Comparison of ENCODE assay signal across 27 mouse cellular contexts in the genomic region with DNA sequence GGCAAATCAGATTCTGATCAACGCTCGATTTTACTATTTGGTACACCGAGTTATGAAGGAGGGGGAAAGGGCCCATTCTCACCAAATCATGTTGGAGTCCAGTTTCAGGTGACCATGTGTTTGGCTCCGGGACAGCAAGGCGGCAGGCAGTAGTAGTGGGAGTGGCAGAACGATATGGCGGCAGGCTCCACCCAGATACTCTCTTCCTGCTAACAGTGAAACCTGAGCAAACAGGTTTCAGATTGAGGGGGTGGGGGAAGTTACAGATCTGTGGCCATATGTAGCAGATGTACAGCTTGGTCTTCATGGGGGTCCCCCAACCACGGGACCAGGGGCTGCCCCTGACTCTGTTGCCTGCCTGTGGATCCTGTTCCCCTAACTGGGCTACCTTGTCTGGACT.
A peak's percentile ranks its signal among the peaks of the same experiment; 100 is the strongest.
DNase-seq lines count a peak whose midpoint lies in the region; ATAC-seq and TF ChIP-seq lines count a peak whose summit lies in the region.
"Had no signal": no experiment of that assay in that cellular context is flagged by ENCODE, and none has a peak within 500 bp of the region (broad histone marks: within the 10 kb centered on the region; RNA-seq: fewer than 3 reads in every experiment).

No protein-coding gene starts in this region.

- peak; percentile 50 for ATAC-seq in stomach, postnatal 0 days (ENCODE audit: low FRiP score, low TSS enrichment)
- ATAC-seq: activated CD4-positive, CD25-positive, alpha-beta regulatory T cell, adult 4 months; forebrain, embryonic 13.5 days; forebrain, embryonic 16.5 days; hindbrain, postnatal 0 days; inflammation-experienced regulatory T-cells, adult 6 months; intestine, embryonic 16.5 days; Patski had no signal

- peaks cover 72% of the 10 kb centered on the region for H3K4me1 ChIP-seq in E14TG2a.4 (replicated peaks; ENCODE audit: low read depth, low read length)
- peaks cover 3 to 29% of the 10 kb centered on the region in 2 experiments; a peak in 2 of 4 replicates for H3K4me1 ChIP-seq in ES-E14 (ENCODE audit: control insufficient read depth in 2 of 2, insufficient read depth in 2 of 2, low read length in 2 of 2, poor library complexity in 1 of 2)
- H3K4me1 ChIP-seq in stomach, postnatal 0 days (replicated peaks; ENCODE audit: control insufficient read depth, insufficient read depth) = no peaks in the 10 kb centered on the region

- peaks cover 9% of the 10 kb centered on the region for H3K27me3 ChIP-seq in E14TG2a.4 (ENCODE audit: insufficient read depth, low read length)
- no peaks in the 10 kb centered on the region for H3K27me3 ChIP-seq in stomach, postnatal 0 days (ENCODE audit: control insufficient read depth, insufficient read depth, low read length)
- H3K27me3 ChIP-seq: forebrain, embryonic 13.5 days had no signal

- H3K4me3 ChIP-seq in E14TG2a.4 (replicated peaks; ENCODE audit: low read length) (peak overlapping the region; percentile 73), ES-E14 (ENCODE audit: insufficient read depth in 1 of 2, low read depth in 1 of 2, low read length in 2 of 2, poor library complexity in 1 of 2, severe bottlenecking in 1 of 2) (peak overlapping the region; percentile 46 to 60)
- H3K4me3 ChIP-seq in stomach, postnatal 0 days (ENCODE audit: low read depth, low read length) = no peak overlapping the region
- H3K4me3 ChIP-seq: forebrain, embryonic 10.5 days; forebrain, embryonic 13.5 days; heart, embryonic 12.5 days; heart, embryonic 15.5 days had no signal

- H3K9me3 ChIP-seq in E14TG2a.4 (ENCODE audit: low read length) = peaks cover 7% of the 10 kb centered on the region
- no peaks in the 10 kb centered on the region for H3K9me3 ChIP-seq in ES-E14 (ENCODE audit: control insufficient read depth, insufficient read depth, low read depth, low read length)
- no peaks in the 10 kb centered on the region for H3K9me3 ChIP-seq in stomach, postnatal 0 days (ENCODE audit: control insufficient read depth, low read length)
- H3K9me3 ChIP-seq: forebrain, embryonic 10.5 days; forebrain, embryonic 13.5 days; heart, embryonic 12.5 days; heart, embryonic 15.5 days had no signal

- TF ChIP-seq EP300 in stomach, postnatal 0 days (optimal IDR thresholded peaks at IDR 0.05) = no peak

- no peak overlapping the region for H3K27ac ChIP-seq in ES-E14 (ENCODE audit: insufficient read depth, low read depth, low read length, poor library complexity, severe bottlenecking)
- no peak overlapping the region for H3K27ac ChIP-seq in stomach, postnatal 0 days (replicated peaks)
- H3K27ac ChIP-seq: forebrain, embryonic 10.5 days; forebrain, embryonic 13.5 days; heart, embryonic 15.5 days; hindbrain, embryonic 14.5 days; hindbrain, postnatal 0 days had no signal

- DNase-seq in A20 (ENCODE audit: low read depth, low spot score) (peak; percentile 7), ES-E14 (ENCODE audit: low read depth, low spot score) (no peak)
- peak; percentile 59 for DNase-seq in stomach, postnatal 0 days (ENCODE audit: low spot score)
- DNase-seq in right cerebral cortex, adult 2 months (ENCODE audit: low spot score in 2 of 2) = no peak
- DNase-seq in heart, adult 11 months = no peak
- DNase-seq: adrenal gland, adult 8-10 months; adrenal gland, postnatal 25 days; cerebellum, adult 11-12 months; cerebellum, adult 9-10 months; cerebellum, postnatal 14 days; gastrocnemius, postnatal 10 days; gastrocnemius, postnatal 36 days; heart, postnatal 10 days; heart, postnatal 4 days had no signal

- H3K9ac ChIP-seq in ES-E14 (ENCODE audit: insufficient read depth, low read depth, low read length, poor library complexity, severe bottlenecking) = peak overlapping the region; percentile 55; the same call in 1 of the 2 replicates
- H3K9ac ChIP-seq in stomach, postnatal 0 days (ENCODE audit: low read length) = no peak overlapping the region
- H3K9ac ChIP-seq: forebrain, embryonic 13.5 days; heart, embryonic 12.5 days; heart, embryonic 15.5 days; hindbrain, embryonic 14.5 days had no signal

- TF ChIP-seq CTCF in E14TG2a.4 (conservative IDR thresholded peaks at IDR 0.05; ENCODE audit: low read length) = no peak
- TF ChIP-seq CTCF in stomach, postnatal 0 days (IDR thresholded peaks at IDR 0.05; ENCODE audit: low read depth) = no peak

- 89% methylated on average over 8 of the region's 8 CpGs for WGBS in stomach, postnatal 0 days

- in situ Hi-C loops in ES-E14 (cut with MboI; ENCODE audit: low sequenced_read_pairs in 2 of 2, unreplicated experiment in 2 of 2) = no loop called here

- H3K4me2 ChIP-seq in stomach, postnatal 0 days (replicated peaks; ENCODE audit: low read depth) = no peak overlapping the region
- H3K4me2 ChIP-seq: forebrain, embryonic 13.5 days; heart, embryonic 12.5 days; heart, embryonic 15.5 days; hindbrain, embryonic 14.5 days had no signal

- H3K36me3 ChIP-seq in E14TG2a.4 (ENCODE audit: insufficient read depth, low read length) (peaks cover 7% of the 10 kb centered on the region), ES-E14 (ENCODE audit: control insufficient read depth, insufficient read depth, low read length, poor library complexity, severe bottlenecking) (no peaks in the 10 kb centered on the region)
- no peaks in the 10 kb centered on the region for H3K36me3 ChIP-seq in stomach, postnatal 0 days (ENCODE audit: control insufficient read depth, insufficient read depth, low read length)
- H3K36me3 ChIP-seq: forebrain, embryonic 10.5 days; G1E; heart, embryonic 12.5 days; heart, embryonic 15.5 days had no signal

TF ChIP-seq in ES-E14, 5 proteins besides CTCF, POLR2A, EP300 and RAD21:
- no peak for TF ChIP-seq HCFC1 (IDR thresholded peaks at IDR 0.05; ENCODE audit: borderline replicate concordance, insufficient read depth, low read length)
TF ChIP-seq in ES-E14: peak in this region for 0.

Comparison
In these comparisons a context has a peak if more than half of its experiments do, and no peak if none do; other contexts are left out.
1. DNase-seq: peak in A20 (single experiment) and stomach, postnatal 0 days (single experiment); none in ES-E14 (single experiment), right cerebral cortex, adult 2 months (0 of 2) and heart, adult 11 months (single experiment).